8 mouse cellular contexts compared by ENCODE assay signal in the genomic region with DNA sequence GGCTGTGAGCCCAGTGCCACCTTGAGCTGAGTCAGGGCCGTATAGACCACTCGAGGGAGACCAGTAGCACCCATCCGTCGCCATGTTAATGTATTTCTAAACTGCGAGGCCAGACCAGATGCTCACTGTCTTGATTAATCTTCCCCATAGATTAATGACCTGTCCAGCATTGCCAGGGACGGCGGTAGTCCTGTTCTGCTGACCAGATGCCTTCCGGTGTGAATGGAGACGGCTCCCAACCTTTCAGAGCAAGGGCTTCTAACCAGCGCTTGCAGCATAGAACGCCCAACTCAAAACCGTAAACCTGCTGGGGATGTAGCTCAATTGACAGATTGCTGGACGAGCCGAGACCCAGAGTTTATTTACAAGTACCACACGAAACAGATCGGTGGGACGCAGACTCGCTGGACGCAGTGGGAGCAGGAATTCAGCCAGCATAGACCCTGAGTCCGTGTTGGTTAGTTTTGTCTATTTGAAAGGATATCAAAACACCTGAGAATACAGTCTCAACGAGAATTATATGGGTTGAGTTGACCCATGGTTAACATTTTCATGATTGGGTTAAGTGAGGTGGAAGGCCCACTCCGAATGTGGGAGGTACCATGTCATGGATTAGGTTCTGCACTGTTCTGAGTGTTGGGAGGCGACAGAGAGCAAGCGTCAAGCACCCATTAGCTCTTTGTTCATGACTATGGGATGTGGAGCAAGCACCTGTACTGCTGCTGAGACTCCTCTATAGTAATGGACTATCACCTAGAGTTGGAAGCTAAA. TPM values are rescaled to one million over a fixed set of nuclear protein-coding genes. Genes with fewer than 3 reads are reported as not detected.
DNase-seq lines count a peak whose midpoint lies in the region; ATAC-seq and TF ChIP-seq lines count a peak whose summit lies in the region.

No protein-coding gene starts in this region.

- DNase-seq in lung, embryonic 14.5 days, result no peak
- no peak for DNase-seq in lung, postnatal 4 days
- DNase-seq in hindbrain, postnatal 0 days (ENCODE audit: low spot score), result peak; percentile 27
- peak; percentile 39 for DNase-seq in midbrain, postnatal 0 days (ENCODE audit: low spot score)
- no peak for DNase-seq in T-cell, adult 2 months (ENCODE audit: low spot score)
- DNase-seq in layer of hippocampus, postnatal 10 days (ENCODE audit: low spot score in 2 of 2), result no peak
- DNase-seq in urinary bladder, adult 2 months (ENCODE audit: low spot score), result no peak

- 7% methylated on average over 24 of the region's 24 CpGs for WGBS in lung, embryonic 14.5 days
- WGBS in hindbrain, postnatal 0 days, result 10% methylated on average over 24 of the region's 24 CpGs
- WGBS in midbrain, postnatal 0 days, result 13% methylated on average over 24 of the region's 24 CpGs

- ATAC-seq in lung, embryonic 14.5 days (ENCODE audit: insufficient read depth), result no peak; the same call in 1 of the 2 replicates
- peak; percentile 3; the same call in 1 of the 2 replicates for ATAC-seq in common myeloid progenitor, adult 5-6 weeks (replicated peaks; ENCODE audit: low read depth, poor library complexity, severe bottlenecking)
- peak; percentile 24; the same call in 1 of the 2 replicates for ATAC-seq in hindbrain, postnatal 0 days
- ATAC-seq in midbrain, postnatal 0 days (ENCODE audit: low FRiP score), result peak; percentile 9

- H3K27ac ChIP-seq in lung, embryonic 14.5 days (ENCODE audit: low read depth), result peak overlapping the region; percentile 98
- H3K27ac ChIP-seq in hindbrain, postnatal 0 days, result peak overlapping the region; percentile 99
- H3K27ac ChIP-seq in midbrain, postnatal 0 days (ENCODE audit: low read depth, low read length), result peak overlapping the region; percentile 95

- H3K9me3 ChIP-seq in lung, embryonic 14.5 days (ENCODE audit: low read depth, low read length), result no peaks in the 10 kb centered on the region
- H3K9me3 ChIP-seq in hindbrain, postnatal 0 days (ENCODE audit: low read length), result no peaks in the 10 kb centered on the region
- no peaks in the 10 kb centered on the region for H3K9me3 ChIP-seq in midbrain, postnatal 0 days (ENCODE audit: low read length)

- peak overlapping the region; percentile 86 for H3K9ac ChIP-seq in lung, embryonic 14.5 days
- peak overlapping the region; percentile 93 for H3K9ac ChIP-seq in hindbrain, postnatal 0 days (replicated peaks; ENCODE audit: low read length)
- peak overlapping the region; percentile 76 for H3K9ac ChIP-seq in midbrain, postnatal 0 days (replicated peaks; ENCODE audit: low read length, poor library complexity, severe bottlenecking)

- H3K4me3 ChIP-seq in lung, embryonic 14.5 days (ENCODE audit: low read depth, low read length), result peak overlapping the region; percentile 81
- H3K4me3 ChIP-seq in hindbrain, postnatal 0 days (ENCODE audit: low read length), result peak overlapping the region; percentile 74
- H3K4me3 ChIP-seq in midbrain, postnatal 0 days (ENCODE audit: low read depth, low read length), result peak overlapping the region; percentile 62

- TF ChIP-seq CTCF in lung, embryonic 14.5 days (IDR thresholded peaks at IDR 0.05; ENCODE audit: low read depth), result no peak
- peak; percentile 25; the same call in 1 of the 2 replicates for TF ChIP-seq CTCF in hindbrain, postnatal 0 days (IDR thresholded peaks at IDR 0.05; ENCODE audit: low read depth)
- no peak for TF ChIP-seq CTCF in midbrain, postnatal 0 days (IDR thresholded peaks at IDR 0.05)

- peaks cover 19% of the 10 kb centered on the region for H3K36me3 ChIP-seq in lung, embryonic 14.5 days (ENCODE audit: insufficient read depth)
- H3K36me3 ChIP-seq in hindbrain, postnatal 0 days (ENCODE audit: insufficient read depth, low read length), result peaks cover 3% of the 10 kb centered on the region; the same call in 1 of the 2 replicates
- H3K36me3 ChIP-seq in midbrain, postnatal 0 days (ENCODE audit: insufficient read depth, low read length), result peaks cover 6% of the 10 kb centered on the region

- H3K4me1 ChIP-seq in lung, embryonic 14.5 days (ENCODE audit: insufficient read depth), result peaks cover under 1% of the 10 kb centered on the region; the same call in 1 of the 2 replicates
- peaks cover 17% of the 10 kb centered on the region; the same call in 1 of the 2 replicates for H3K4me1 ChIP-seq in hindbrain, postnatal 0 days (ENCODE audit: insufficient read depth, low read length)
- H3K4me1 ChIP-seq in midbrain, postnatal 0 days (ENCODE audit: insufficient read depth, low read length), result peaks cover 7% of the 10 kb centered on the region; the same call in 1 of the 2 replicates

- peak overlapping the region; percentile 95 for H3K4me2 ChIP-seq in lung, embryonic 14.5 days
- H3K4me2 ChIP-seq in hindbrain, postnatal 0 days (ENCODE audit: low read depth, low read length), result peak overlapping the region; percentile 95
- H3K4me2 ChIP-seq in midbrain, postnatal 0 days (ENCODE audit: low read depth, low read length, poor library complexity, severe bottlenecking), result peak overlapping the region; percentile 82

- no peaks in the 10 kb centered on the region for H3K27me3 ChIP-seq in lung, embryonic 14.5 days (ENCODE audit: insufficient read depth, low read length)
- H3K27me3 ChIP-seq in hindbrain, postnatal 0 days (ENCODE audit: insufficient read depth, low read length), result no peaks in the 10 kb centered on the region
- H3K27me3 ChIP-seq in midbrain, postnatal 0 days (ENCODE audit: insufficient read depth, low read length), result no peaks in the 10 kb centered on the region

RNA-seq across cellular contexts. Expression of a gene that starts 6.4 kb away (rescaled TPM):
- polyA plus RNA-seq in lung, embryonic 14.5 days (2014; fragmentation: Nextera tagmentation; extraction: Ambion mirVana), result 31.3 and 39.1 TPM in 2 replicates
- 23.0 and 25.8 TPM in 2 replicates for total RNA-seq in common myeloid progenitor, adult 5-6 weeks (2017)
- 36.3 and 42.9 TPM in 2 replicates for total RNA-seq in hindbrain, postnatal 0 days (2014; rRNA removed)
- 43.8 TPM in 2 replicates for polyA plus RNA-seq in hindbrain, postnatal 0 days (2015; fragmentation: Nextera tagmentation; extraction: Ambion mirVana)
- total RNA-seq in midbrain, postnatal 0 days (2014; rRNA removed), result 38.1 and 42.1 TPM in 2 replicates
- 41.1 and 46.9 TPM in 2 replicates for polyA plus RNA-seq in midbrain, postnatal 0 days (2015; fragmentation: Nextera tagmentation; extraction: Ambion mirVana)
- 10 to 100 TPM; 43.0 to 51.1 TPM for total RNA-seq in layer of hippocampus, postnatal 10 days (2021)
- polyA plus RNA-seq in urinary bladder, adult 2 months (2012; rRNA removed), result 43.2 and 48.6 TPM in 2 replicates

RNA-seq across cellular contexts. Expression of a gene that starts 6.8 kb away (rescaled TPM):
- 26.3 and 26.4 TPM in 2 replicates for polyA plus RNA-seq in lung, embryonic 14.5 days (2014; fragmentation: Nextera tagmentation; extraction: Ambion mirVana)
- total RNA-seq in common myeloid progenitor, adult 5-6 weeks (2017), result 12.7 and 13.5 TPM in 2 replicates
- total RNA-seq in hindbrain, postnatal 0 days (2014; rRNA removed), result 51.8 and 55.4 TPM in 2 replicates
- polyA plus RNA-seq in hindbrain, postnatal 0 days (2015; fragmentation: Nextera tagmentation; extraction: Ambion mirVana), result 39.7 and 40.3 TPM in 2 replicates
- total RNA-seq in midbrain, postnatal 0 days (2014; rRNA removed), result 44.0 and 53.8 TPM in 2 replicates
- polyA plus RNA-seq in midbrain, postnatal 0 days (2015; fragmentation: Nextera tagmentation; extraction: Ambion mirVana), result 42.4 and 46.3 TPM in 2 replicates
- total RNA-seq in layer of hippocampus, postnatal 10 days (2021), result 10 to 100 TPM; 59.5 to 64.3 TPM
- polyA plus RNA-seq in urinary bladder, adult 2 months (2012; rRNA removed), result 22.0 and 23.9 TPM in 2 replicates

RNA-seq across cellular contexts. Expression of a gene that starts 16.9 kb away (rescaled TPM):
- 13.9 and 15.2 TPM in 2 replicates for polyA plus RNA-seq in lung, embryonic 14.5 days (2014; fragmentation: Nextera tagmentation; extraction: Ambion mirVana)
- 15.8 and 19.3 TPM in 2 replicates for total RNA-seq in common myeloid progenitor, adult 5-6 weeks (2017)
- 23.9 and 27.8 TPM in 2 replicates for total RNA-seq in hindbrain, postnatal 0 days (2014; rRNA removed)
- 19.7 and 21.9 TPM in 2 replicates for polyA plus RNA-seq in hindbrain, postnatal 0 days (2015; fragmentation: Nextera tagmentation; extraction: Ambion mirVana)
- total RNA-seq in midbrain, postnatal 0 days (2014; rRNA removed), result 24.4 and 26.0 TPM in 2 replicates
- 20.1 and 22.6 TPM in 2 replicates for polyA plus RNA-seq in midbrain, postnatal 0 days (2015; fragmentation: Nextera tagmentation; extraction: Ambion mirVana)
- total RNA-seq in layer of hippocampus, postnatal 10 days (2021), result 10 to 100 TPM; 17.7 to 23.5 TPM
- 30.9 and 46.0 TPM in 2 replicates for polyA plus RNA-seq in urinary bladder, adult 2 months (2012; rRNA removed)

RNA-seq across cellular contexts. Expression of a gene that starts 49.2 kb away (rescaled TPM):
- not detected in 2 replicates for polyA plus RNA-seq in lung, embryonic 14.5 days (2014; fragmentation: Nextera tagmentation; extraction: Ambion mirVana)
- total RNA-seq in common myeloid progenitor, adult 5-6 weeks (2017), result 0.41 and 0.92 TPM in 2 replicates
- total RNA-seq in hindbrain, postnatal 0 days (2014; rRNA removed), result not detected in 2 replicates
- polyA plus RNA-seq in hindbrain, postnatal 0 days (2015; fragmentation: Nextera tagmentation; extraction: Ambion mirVana), result not detected in 2 replicates
- 0.09 and 0.38 TPM in 2 replicates for total RNA-seq in midbrain, postnatal 0 days (2014; rRNA removed)
- not detected in 2 replicates for polyA plus RNA-seq in midbrain, postnatal 0 days (2015; fragmentation: Nextera tagmentation; extraction: Ambion mirVana)
- not detected for total RNA-seq in layer of hippocampus, postnatal 10 days (2021)
- 0.04 TPM in 1 of 2 replicates, not detected in the other for polyA plus RNA-seq in urinary bladder, adult 2 months (2012; rRNA removed)

RNA-seq across cellular contexts. Expression of a gene that starts 55.1 kb away (rescaled TPM):
- not detected in 2 replicates for polyA plus RNA-seq in lung, embryonic 14.5 days (2014; fragmentation: Nextera tagmentation; extraction: Ambion mirVana)
- not detected in 2 replicates for total RNA-seq in common myeloid progenitor, adult 5-6 weeks (2017)
- not detected in 2 replicates for total RNA-seq in hindbrain, postnatal 0 days (2014; rRNA removed)
- not detected in 2 replicates for polyA plus RNA-seq in hindbrain, postnatal 0 days (2015; fragmentation: Nextera tagmentation; extraction: Ambion mirVana)
- not detected in 2 replicates for total RNA-seq in midbrain, postnatal 0 days (2014; rRNA removed)
- not detected in 2 replicates for polyA plus RNA-seq in midbrain, postnatal 0 days (2015; fragmentation: Nextera tagmentation; extraction: Ambion mirVana)
- total RNA-seq in layer of hippocampus, postnatal 10 days (2021), result not detected
- 1.8 TPM in 2 replicates for polyA plus RNA-seq in urinary bladder, adult 2 months (2012; rRNA removed)

Comparison
In these comparisons a context has a peak if more than half of its experiments do, and no peak if none do; other contexts are left out.
1. DNase-seq: peak in hindbrain, postnatal 0 days (single experiment) and midbrain, postnatal 0 days (single experiment); none in lung, embryonic 14.5 days (single experiment), lung, postnatal 4 days (0 of 2), T-cell, adult 2 months (single experiment), layer of hippocampus, postnatal 10 days (0 of 2) and urinary bladder, adult 2 months (single experiment).
2. Peak in every context shown above with its lines, with median percentiles within 50 percentile points of each other: H3K27ac ChIP-seq, H3K4me2 ChIP-seq, H3K4me3 ChIP-seq and H3K9ac ChIP-seq.